Mouse (Mus musculus) midbrain, embryonic 12.5 days (tissue): Measurements from ENCODE around the gene Trim72. TPM values are rescaled to one million over a fixed set of nuclear protein-coding genes. Genes with fewer than 3 reads are reported as not detected.

Source experiments
- ATAC-seq: fragments of 200-750 bp; cut with Nextera tagmentation; 2 replicates; pipeline ENCODE4 v1.8.0; 2017; ENCODE audit warnings: low read depth, moderate TSS enrichment, moderate library complexity; ENCODE audit not compliant: low FRiP score
- H3K27ac ChIP-seq: fragments of 300-500 bp; sonication (generic); replicated peaks from 2 replicates; pipeline ENCODE4 v1.5.1; 2016; ENCODE audit warnings: mild to moderate bottlenecking
- H3K27me3 ChIP-seq: fragments of 300-500 bp; sonication (generic); 2 replicates; pipeline ENCODE4 v1.6.1; 2016; ENCODE audit warnings: mild to moderate bottlenecking
- H3K36me3 ChIP-seq: fragments of 300-500 bp; sonication (generic); 2 replicates; pipeline ENCODE4 v1.6.1; 2016
- H3K4me1 ChIP-seq: fragments of 300-500 bp; sonication (generic); 2 replicates; pipeline ENCODE4 v1.6.1; 2016
- H3K4me2 ChIP-seq: fragments of 300-500 bp; sonication (generic); replicated peaks from 2 replicates; pipeline ENCODE4 v1.6.1; 2016; ENCODE audit warnings: mild to moderate bottlenecking, moderate library complexity
- H3K4me3 ChIP-seq: fragments of 300-500 bp; sonication (generic); 2 replicates; pipeline ENCODE4 v1.5.1; 2016; ENCODE audit warnings: mild to moderate bottlenecking
- H3K9ac ChIP-seq: fragments of 300-500 bp; sonication (generic); replicated peaks from 2 replicates; pipeline ENCODE4 v1.6.1; 2016; ENCODE audit warnings: mild to moderate bottlenecking, moderate library complexity
- H3K9me3 ChIP-seq: fragments of 300-500 bp; sonication (generic); 2 replicates; pipeline ENCODE4 v1.6.1; 2016; ENCODE audit warnings: mild to moderate bottlenecking
- WGBS: fragments of 180-500 bp; shearing (Covaris S2); methylation state at CpG from one replicate; pipeline ENCODE4 v1.1.7; 2016; 5-methylcytosine and 5-hydroxymethylcytosine counted together
- polyA plus RNA-seq: library from polyadenylated mRNA; unstranded; fragments of >200 nt; fragmentation: Nextera tagmentation; extraction: Ambion mirVana; gene quantifications from 2 replicates; pipeline ENCODE4 v1.2.1, GENCODE M21; 2016

The Trim72 gene
- polyA plus RNA-seq, 1 experiment from 2014 or later: not detected

- no peaks in the 10 kb centered on the region for H3K27me3 ChIP-seq
- 0 out of 2 replicates have a peak, but pooled peaks have one; percentile 9 for ATAC-seq
- no peak overlapping the region for H3K27ac ChIP-seq
- 48% methylated on average over 5 of the region's 5 CpGs for WGBS
- no peak overlapping the region for H3K9ac ChIP-seq
- no peaks in the 10 kb centered on the region for H3K9me3 ChIP-seq
- H3K4me3 ChIP-seq: no peak overlapping the region
- peaks cover 30% of the 10 kb centered on the region for H3K36me3 ChIP-seq
- H3K4me1 ChIP-seq: 0 out of 2 replicates have a peak, but pooled peaks cover 7% of the 10 kb centered on the region
- H3K4me2 ChIP-seq: no peak overlapping the region
Measured at GRCm38 (mm10) chr7:127992488-127993340, 11.0 kb upstream of the Trim72 start.

- Histone ChIP-seq H3K4me1 (0 out of 2 replicates have a peak, but pooled peaks cover 7% of the 10 kb centered on the region), H3K4me3 (no peak within 1 kb of the TSS), H3K27me3 (no peaks in the 10 kb centered on the region), H3K9ac (no peak within 1 kb of the TSS), H3K9me3 (no peaks in the 10 kb centered on the region), H3K36me3 (peaks cover 23% of the 10 kb centered on the region), H3K4me2 (peak within 1 kb of the TSS; percentile 26; the same call in 1 of the 2 replicates), H3K27ac (0 out of 2 replicates have a peak within 1 kb of the TSS, but pooled peaks have one; percentile 25)
- 18% methylated on average over 18 of the region's 18 CpGs for WGBS
- ATAC-seq: no peak
Measured at GRCm38 (mm10) chr7:127993341-127993977, 10.3 kb upstream of the Trim72 start, which contains the start of gene Pycard. Gene Pycard, minus strand, starts transcription at chr7:127993867.

GRCm38 (mm10) chr7:127999436-127999835, 4.3 kb upstream of the Trim72 start:
- H3K9me3 ChIP-seq: no peaks in the 10 kb centered on the region
- H3K4me3 ChIP-seq: no peak overlapping the region
- H3K27me3 ChIP-seq: peaks cover 11% of the 10 kb centered on the region; the same call in 1 of the 2 replicates
- no peak overlapping the region for H3K27ac ChIP-seq
- no peaks in the 10 kb centered on the region for H3K36me3 ChIP-seq
- 91% methylated on average over 1 of the region's 1 CpGs for WGBS
- H3K9ac ChIP-seq: no peak overlapping the region
- H3K4me2 ChIP-seq: no peak overlapping the region
- H3K4me1 ChIP-seq: no peaks in the 10 kb centered on the region
- no peak for ATAC-seq

- Histone ChIP-seq H3K27me3 (peaks cover 20% of the 10 kb centered on the region; the same call in 1 of the 2 replicates), H3K9me3 (no peaks in the 10 kb centered on the region), H3K4me2 (no peak overlapping the region), H3K4me3 (no peak overlapping the region), H3K36me3 (no peaks in the 10 kb centered on the region), H3K27ac (no peak overlapping the region), H3K4me1 (no peaks in the 10 kb centered on the region), H3K9ac (no peak overlapping the region)
- ATAC-seq: no peak
- 76% methylated on average over 1 of the region's 1 CpGs for whole genome bisulfite sequencing
Measured at GRCm38 (mm10) chr7:128000068-128000950, 3.4 kb upstream of the Trim72 start.

GRCm38 (mm10) chr7:128003098-128003497, 651 bp upstream of the Trim72 start:
- Histone ChIP-seq H3K9me3 (no peaks in the 10 kb centered on the region), H3K36me3 (no peaks in the 10 kb centered on the region), H3K27me3 (peaks cover 20% of the 10 kb centered on the region; the same call in 1 of the 2 replicates), H3K4me1 (no peaks in the 10 kb centered on the region), H3K9ac (no peak overlapping the region), H3K4me3 (no peak overlapping the region), H3K4me2 (no peak overlapping the region), H3K27ac (no peak overlapping the region)
- WGBS: 83% methylated on average over 6 of the region's 6 CpGs
- ATAC-seq: no peak

GRCm38 (mm10) chr7:128004150-128004486, 369 bp downstream of the Trim72 start:
- H3K9me3 ChIP-seq: no peaks in the 10 kb centered on the region
- H3K9ac ChIP-seq: no peak overlapping the region
- H3K4me3 ChIP-seq: no peak overlapping the region
- WGBS: 75% methylated on average over 5 of the region's 5 CpGs
- no peaks in the 10 kb centered on the region for H3K4me1 ChIP-seq
- no peak overlapping the region; the same call in 1 of the 2 replicates for H3K4me2 ChIP-seq
- H3K27ac ChIP-seq: no peak overlapping the region
- no peaks in the 10 kb centered on the region for H3K36me3 ChIP-seq
- peaks cover 20% of the 10 kb centered on the region; the same call in 1 of the 2 replicates for H3K27me3 ChIP-seq
- no peak for ATAC-seq

- no peak for ATAC-seq
- no peak overlapping the region for H3K27ac ChIP-seq
- WGBS: 28% methylated on average over 35 of the region's 35 CpGs
- H3K36me3 ChIP-seq: no peaks in the 10 kb centered on the region
- H3K4me2 ChIP-seq: peak overlapping the region; percentile 2; the same call in 1 of the 2 replicates
- H3K4me3 ChIP-seq: no peak overlapping the region
- H3K9me3 ChIP-seq: no peaks in the 10 kb centered on the region
- peaks cover 20% of the 10 kb centered on the region; the same call in 1 of the 2 replicates for H3K27me3 ChIP-seq
- H3K4me1 ChIP-seq: no peaks in the 10 kb centered on the region
- no peak overlapping the region; the same call in 1 of the 2 replicates for H3K9ac ChIP-seq
Measured at GRCm38 (mm10) chr7:128004487-128005362, 976 bp downstream of the Trim72 start.

- no peak for ATAC-seq
- no peak overlapping the region for H3K4me3 ChIP-seq
- no peaks in the 10 kb centered on the region for H3K4me1 ChIP-seq
- no peaks in the 10 kb centered on the region for H3K36me3 ChIP-seq
- no peaks in the 10 kb centered on the region for H3K9me3 ChIP-seq
- H3K27me3 ChIP-seq: peaks cover 20% of the 10 kb centered on the region; the same call in 1 of the 2 replicates
- H3K27ac ChIP-seq: no peak overlapping the region
- H3K4me2 ChIP-seq: no peak overlapping the region
- H3K9ac ChIP-seq: no peak overlapping the region
- 79% methylated on average over 7 of the region's 7 CpGs for WGBS
Measured at GRCm38 (mm10) chr7:128006193-128006592, 2.4 kb downstream of the Trim72 start.

- Histone ChIP-seq H3K4me1 (no peaks in the 10 kb centered on the region), H3K9ac (no peak overlapping the region), H3K27me3 (peaks cover 5% of the 10 kb centered on the region; the same call in 1 of the 2 replicates), H3K4me2 (0 out of 2 replicates have a peak overlapping the region, but pooled peaks have one; percentile 5), H3K36me3 (no peaks in the 10 kb centered on the region), H3K27ac (no peak overlapping the region), H3K9me3 (no peaks in the 10 kb centered on the region), H3K4me3 (0 out of 2 replicates have a peak overlapping the region, but pooled peaks have one; percentile 4)
- ATAC-seq: no peak
- WGBS: 56% methylated on average over 40 of the region's 40 CpGs
Measured at GRCm38 (mm10) chr7:128009715-128010340, 6.1 kb downstream of the Trim72 start.

- ATAC-seq: no peak
- Histone ChIP-seq H3K4me1 (no peaks in the 10 kb centered on the region), H3K27ac (no peak overlapping the region), H3K4me2 (no peak overlapping the region), H3K9ac (no peak overlapping the region), H3K4me3 (no peak overlapping the region), H3K9me3 (no peaks in the 10 kb centered on the region), H3K36me3 (no peaks in the 10 kb centered on the region), H3K27me3 (no peaks in the 10 kb centered on the region; the same call in 1 of the 2 replicates)
- 83% methylated on average over 13 of the region's 13 CpGs for WGBS
Measured at GRCm38 (mm10) chr7:128012136-128012780, 8.5 kb downstream of the Trim72 start.
